Mouse (Mus musculus): ENCODE results near the gene Ccdc155. TPM values are rescaled to one million over a fixed set of nuclear protein-coding genes. Genes with fewer than 3 reads are reported as not detected.

The Ccdc155 gene
- 0.55 and 0.64 TPM in 2 replicates for polyA plus RNA-seq (2015; fragmentation: Nextera tagmentation; extraction: Ambion mirVana)

GRCm38 (mm10) chr7:45204380-45205143, at the start of gene Ccdc155:
Ccdc155 (minus strand) TSS chr7:45204892.
- H3K9me3 ChIP-seq = no peaks in the 10 kb centered on the region
- peak; percentile 88 for ATAC-seq (ENCODE audit: insufficient read depth, low FRiP score, low read depth)

GRCm38 (mm10) chr7:45253806-45254205, 49.1 kb upstream of the Ccdc155 start:
- Histone ChIP-seq H3K9me3 (no peaks in the 10 kb centered on the region), H3K9ac (no peak overlapping the region), H3K4me1 (no peaks in the 10 kb centered on the region), H3K27ac (no peak overlapping the region), H3K36me3 (no peaks in the 10 kb centered on the region), H3K27me3 (replicated peaks) (no peaks in the 10 kb centered on the region), H3K4me3 (replicated peaks) (no peak overlapping the region), H3K4me2 (no peak overlapping the region)
- WGBS = 72% methylated on average over 8 of the region's 8 CpGs
- ATAC-seq (ENCODE audit: insufficient read depth, low FRiP score, low read depth) = no peak

More at GRCm38 (mm10) chr7:45204380-45205143, at the start of gene Ccdc155:
- H3K27ac ChIP-seq = no peak within 1 kb of the TSS; the same call in 1 of the 2 replicates
- H3K27me3 ChIP-seq (replicated peaks) = no peaks in the 10 kb centered on the region
- H3K36me3 ChIP-seq = no peaks in the 10 kb centered on the region
- 8% methylated on average over 43 of the region's 44 CpGs for WGBS
- H3K4me2 ChIP-seq = peak within 1 kb of the TSS; percentile 63
- H3K4me1 ChIP-seq = no peaks in the 10 kb centered on the region; the same call in 1 of the 2 replicates
- H3K4me3 ChIP-seq (replicated peaks) = peak within 1 kb of the TSS; percentile 48
- H3K9ac ChIP-seq = no peak within 1 kb of the TSS

GRCm38 (mm10) chr7:45247666-45248065, 43.0 kb upstream of the Ccdc155 start:
- Histone ChIP-seq H3K27me3 (replicated peaks) (no peaks in the 10 kb centered on the region), H3K4me2 (no peak overlapping the region), H3K36me3 (no peaks in the 10 kb centered on the region), H3K27ac (no peak overlapping the region), H3K9ac (no peak overlapping the region), H3K4me1 (no peaks in the 10 kb centered on the region), H3K9me3 (no peaks in the 10 kb centered on the region), H3K4me3 (replicated peaks) (no peak overlapping the region)
- WGBS = 50% methylated on average over 3 of the region's 3 CpGs
- no peak for ATAC-seq (ENCODE audit: insufficient read depth, low FRiP score, low read depth)

- H3K4me1 ChIP-seq = peaks cover 6% of the 10 kb centered on the region
- no peaks in the 10 kb centered on the region for H3K36me3 ChIP-seq
- ATAC-seq (ENCODE audit: insufficient read depth, low FRiP score, low read depth) = no peak
- H3K9ac ChIP-seq = no peak overlapping the region
- H3K27me3 ChIP-seq (replicated peaks) = peaks cover 4% of the 10 kb centered on the region; the same call in 1 of the 2 replicates
- no peak overlapping the region for H3K4me3 ChIP-seq (replicated peaks)
- no peaks in the 10 kb centered on the region for H3K9me3 ChIP-seq
- peak overlapping the region; percentile 54; the same call in 1 of the 2 replicates for H3K4me2 ChIP-seq
- 76% methylated on average over 6 of the region's 6 CpGs for WGBS
- no peak overlapping the region for H3K27ac ChIP-seq
These were observed 36.7 kb upstream of the Ccdc155 start for GRCm38 (mm10) chr7:45241389-45241749.

GRCm38 (mm10) chr7:45240633-45241388, 36.1 kb upstream of the Ccdc155 start, which contains the start of gene Slc6a16:
Slc6a16 (plus strand) TSS chr7:45241085.
- 0 out of 2 replicates have a peak, but pooled peaks have one; percentile 39 for ATAC-seq (ENCODE audit: insufficient read depth, low FRiP score, low read depth)
- Histone ChIP-seq H3K27ac (no peak within 1 kb of the TSS), H3K9ac (no peak within 1 kb of the TSS), H3K36me3 (no peaks in the 10 kb centered on the region), H3K4me2 (peak within 1 kb of the TSS; percentile 54), H3K9me3 (no peaks in the 10 kb centered on the region), H3K4me3 (replicated peaks) (peak within 1 kb of the TSS; percentile 23), H3K27me3 (replicated peaks) (peaks cover 4% of the 10 kb centered on the region; the same call in 1 of the 2 replicates), H3K4me1 (peaks cover 6% of the 10 kb centered on the region)
- WGBS = 22% methylated on average over 52 of the region's 53 CpGs

- ATAC-seq (ENCODE audit: insufficient read depth, low FRiP score, low read depth) = no peak
These were observed 35.4 kb upstream of the Ccdc155 start for GRCm38 (mm10) chr7:45240109-45240508.

GRCm38 (mm10) chr7:45238723-45239496, 34.2 kb upstream of the Ccdc155 start, which contains the start of gene Cd37:
Cd37 (minus strand) TSS chr7:45239115.
- peak within 1 kb of the TSS; percentile 21; the same call in 1 of the 2 replicates for H3K4me2 ChIP-seq
- WGBS = 35% methylated on average over 20 of the region's 20 CpGs

More at GRCm38 (mm10) chr7:45240109-45240508, 35.4 kb upstream of the Ccdc155 start:
- Histone ChIP-seq H3K9ac (no peak overlapping the region), H3K9me3 (no peaks in the 10 kb centered on the region), H3K4me2 (no peak overlapping the region), H3K4me1 (peaks cover 13% of the 10 kb centered on the region), H3K36me3 (no peaks in the 10 kb centered on the region), H3K27ac (no peak overlapping the region), H3K4me3 (replicated peaks) (no peak overlapping the region), H3K27me3 (replicated peaks) (peaks cover 4% of the 10 kb centered on the region; the same call in 1 of the 2 replicates)
- WGBS = 86% methylated on average over 7 of the region's 7 CpGs

GRCm38 (mm10) chr7:45237747-45238699, 33.3 kb upstream of the Ccdc155 start:
- ATAC-seq (ENCODE audit: insufficient read depth, low FRiP score, low read depth) = no peak
- Histone ChIP-seq H3K4me2 (no peak overlapping the region; the same call in 1 of the 2 replicates), H3K9me3 (no peaks in the 10 kb centered on the region)

More at GRCm38 (mm10) chr7:45238723-45239496, 34.2 kb upstream of the Ccdc155 start, which contains the start of gene Cd37:
- Histone ChIP-seq H3K36me3 (no peaks in the 10 kb centered on the region), H3K27ac (0 out of 2 replicates have a peak within 1 kb of the TSS, but pooled peaks have one; percentile 13), H3K4me1 (peaks cover 24% of the 10 kb centered on the region), H3K9ac (no peak within 1 kb of the TSS), H3K4me3 (replicated peaks) (0 out of 2 replicates have a peak within 1 kb of the TSS, but pooled peaks have one; percentile 1), H3K9me3 (no peaks in the 10 kb centered on the region), H3K27me3 (replicated peaks) (peaks cover 4% of the 10 kb centered on the region; the same call in 1 of the 2 replicates)
- no peak for ATAC-seq (ENCODE audit: insufficient read depth, low FRiP score, low read depth)

GRCm38 (mm10) chr7:45235656-45236180, 31.0 kb upstream of the Ccdc155 start:
- Histone ChIP-seq H3K27me3 (replicated peaks) (peaks cover 4% of the 10 kb centered on the region; the same call in 1 of the 2 replicates), H3K9me3 (no peaks in the 10 kb centered on the region), H3K4me1 (peaks cover 31% of the 10 kb centered on the region), H3K36me3 (peaks cover 15% of the 10 kb centered on the region; the same call in 1 of the 2 replicates), H3K4me3 (replicated peaks) (peak overlapping the region; percentile 20), H3K27ac (no peak overlapping the region), H3K9ac (0 out of 2 replicates have a peak overlapping the region, but pooled peaks have one; percentile 14), H3K4me2 (peak overlapping the region; percentile 44)
- 0 out of 2 replicates have a peak, but pooled peaks have one; percentile 9 for ATAC-seq (ENCODE audit: insufficient read depth, low FRiP score, low read depth)
- 41% methylated on average over 17 of the region's 17 CpGs for WGBS

More at GRCm38 (mm10) chr7:45237747-45238699, 33.3 kb upstream of the Ccdc155 start:
- H3K4me3 ChIP-seq (replicated peaks) = 0 out of 2 replicates have a peak overlapping the region, but pooled peaks have one; percentile 1
- peaks cover 32% of the 10 kb centered on the region for H3K4me1 ChIP-seq
- WGBS = 73% methylated on average over 17 of the region's 17 CpGs
- H3K27me3 ChIP-seq (replicated peaks) = peaks cover 4% of the 10 kb centered on the region; the same call in 1 of the 2 replicates
- H3K27ac ChIP-seq = 0 out of 2 replicates have a peak overlapping the region, but pooled peaks have one; percentile 13
- H3K36me3 ChIP-seq = no peaks in the 10 kb centered on the region
- no peak overlapping the region for H3K9ac ChIP-seq

All from stomach, embryonic 15.5 days (tissue).